Mouse (Mus musculus) CH12.LX (cell line): ENCODE results near the gene Pigt. TPM values are rescaled to one million over a fixed set of nuclear protein-coding genes. Genes with fewer than 3 reads are reported as not detected.

Experiments
- DNase-seq: peaks from one replicate; pipeline ENCODE4 v3.0.0-alpha.2; 2013; ENCODE audit errors: extremely low read depth
- H3K27ac ChIP-seq: 2 replicates; pipeline ENCODE4 v1.5.1; 2012; ENCODE audit warnings: low read depth, mild to moderate bottlenecking, control low read depth, moderate library complexity; ENCODE audit not compliant: insufficient read depth
- H3K27me3 ChIP-seq: replicated peaks from 2 replicates; pipeline ENCODE3; 2012; ENCODE audit warnings: inconsistent platforms
- H3K36me3 ChIP-seq, 2 experiments: replicated peaks in 1 of 2; 2 replicates each; pipeline versions ENCODE3 to v1.6.1; 2012; ENCODE audit warnings: inconsistent platforms in 1 of 2, low read length in 1 of 2, mild to moderate bottlenecking in 1 of 2, mixed read lengths in 1 of 2, moderate library complexity in 1 of 2; ENCODE audit not compliant: control insufficient read depth in 1 of 2, insufficient read depth in 1 of 2
- H3K4me1 ChIP-seq, 2 experiments: 2 replicates each; pipeline ENCODE4 v1.6.1; 2012; ENCODE audit warnings: inconsistent platforms in 1 of 2, moderate library complexity in 1 of 2; ENCODE audit not compliant: insufficient read depth in 2 of 2, control insufficient read depth in 1 of 2
- H3K4me2 ChIP-seq: 2 replicates; pipeline ENCODE4 v1.6.1; 2012; ENCODE audit warnings: low read depth, mild to moderate bottlenecking, control low read depth; ENCODE audit not compliant: poor library complexity, insufficient read depth, severe bottlenecking
- H3K4me3 ChIP-seq, 3 experiments: fragments of 150-350 bp in 1 of 3; sonication (generic) in 1 of 3; replicated peaks in 1 of 3; 2 replicates each; pipeline versions ENCODE3 to v1.5.1; 2011 to 2012; ENCODE audit warnings: low read depth in 2 of 3, low read length in 2 of 3, mild to moderate bottlenecking in 2 of 3, moderate library complexity in 2 of 3, control low read depth in 1 of 3, improper control_type of control experiment in 1 of 3, inconsistent platforms in 1 of 3, mixed read lengths in 1 of 3; ENCODE audit not compliant: poor library complexity in 1 of 3
- H3K79me2 ChIP-seq: replicated peaks from 2 replicates; pipeline ENCODE4 v1.6.1; 2012; ENCODE audit warnings: mild to moderate bottlenecking, moderate library complexity; ENCODE audit not compliant: control insufficient read depth, poor library complexity, insufficient read depth, severe bottlenecking; ENCODE audit errors: extremely low read depth
- H3K9ac ChIP-seq: 2 replicates; pipeline ENCODE4 v1.6.1; 2012; ENCODE audit warnings: low read depth, mild to moderate bottlenecking, control low read depth, moderate library complexity; ENCODE audit not compliant: insufficient read depth
- H3K9me3 ChIP-seq: replicated peaks from 2 replicates; pipeline ENCODE3; 2012; ENCODE audit warnings: low read length, inconsistent platforms, mixed read lengths
- CTCF ChIP-seq, 2 experiments: IDR thresholded peaks in 1 of 2; conservative IDR thresholded peaks in 1 of 2; 2 replicates each; pipeline ENCODE4 v1.5.1; 2011 to 2012; ENCODE audit warnings: low read depth in 2 of 2, low read length in 2 of 2, improper control_type of control experiment in 1 of 2, inconsistent platforms in 1 of 2, mild to moderate bottlenecking in 1 of 2, moderate library complexity in 1 of 2
- JUN ChIP-seq: IDR thresholded peaks from 2 replicates; pipeline ENCODE4 v1.6.1; 2011; ENCODE audit warnings: low read depth, mild to moderate bottlenecking, low read length, improper control_type of control experiment, moderate library complexity; ENCODE audit not compliant: insufficient read depth
- MAX ChIP-seq: IDR thresholded peaks from 2 replicates; pipeline ENCODE4 v1.6.1; 2011; ENCODE audit warnings: low read length, improper control_type of control experiment
- MXI1 ChIP-seq: IDR thresholded peaks from 2 replicates; pipeline ENCODE4 v1.6.1; 2011; ENCODE audit warnings: mild to moderate bottlenecking, low read depth, low read length, improper control_type of control experiment
- MYC ChIP-seq: IDR thresholded peaks from 2 replicates; pipeline ENCODE4 v1.6.1; 2011; ENCODE audit warnings: low read depth, mild to moderate bottlenecking, improper control_type of control experiment, low read length
- POLR2AphosphoS2 ChIP-seq: IDR thresholded peaks from 2 replicates; pipeline ENCODE4 v1.6.1; 2011; ENCODE audit warnings: low read depth, low read length, improper control_type of control experiment
- USF2 ChIP-seq: conservative IDR thresholded peaks from 2 replicates; pipeline ENCODE4 v1.6.1; 2011; ENCODE audit warnings: low read depth, low read length, improper control_type of control experiment
- dilution Hi-C: fragments of 300-500 bp; cut with MboI; formaldehyde crosslinking; loops from 2 replicates; pipeline ENCODE4 v1.14.3; 2020; ENCODE audit warnings: low sequenced_read_pairs; ENCODE audit not compliant: extremely low pct_unique_long_range_greater_than_20kb, extremely low pct_ligation_motif_present
- in situ Hi-C: fragments of 300-500 bp; cut with MboI; formaldehyde crosslinking; loops from 3 replicates; pipeline ENCODE4 v1.14.3; 2019; ENCODE audit warnings: low sequenced_read_pairs, low pct_ligation_motif_present, low pct_unique_long_range_greater_than_20kb, mixed read lengths
- polyA plus RNA-seq: library from polyadenylated mRNA; unstranded; fragments of >175 nt; gene quantifications from 2 replicates; pipeline ENCODE4 v1.2.1, GENCODE M21; 2012; ENCODE audit warnings: low read depth; ENCODE audit not compliant: insufficient read length
- total RNA-seq, 2 experiments: library from RNA; depleted of rRNA; stranded (reverse); fragments of 300-350 nt in 1 of 2; fragments of >200 nt in 1 of 2; gene quantifications; 2 replicates each; pipeline ENCODE4 v1.2.3; 2012 to 2014

Gene Pigt
- total and polyA plus RNA-seq, 3 experiments = 14.0 to 91.8 (median 39.2) TPM

DNA sequence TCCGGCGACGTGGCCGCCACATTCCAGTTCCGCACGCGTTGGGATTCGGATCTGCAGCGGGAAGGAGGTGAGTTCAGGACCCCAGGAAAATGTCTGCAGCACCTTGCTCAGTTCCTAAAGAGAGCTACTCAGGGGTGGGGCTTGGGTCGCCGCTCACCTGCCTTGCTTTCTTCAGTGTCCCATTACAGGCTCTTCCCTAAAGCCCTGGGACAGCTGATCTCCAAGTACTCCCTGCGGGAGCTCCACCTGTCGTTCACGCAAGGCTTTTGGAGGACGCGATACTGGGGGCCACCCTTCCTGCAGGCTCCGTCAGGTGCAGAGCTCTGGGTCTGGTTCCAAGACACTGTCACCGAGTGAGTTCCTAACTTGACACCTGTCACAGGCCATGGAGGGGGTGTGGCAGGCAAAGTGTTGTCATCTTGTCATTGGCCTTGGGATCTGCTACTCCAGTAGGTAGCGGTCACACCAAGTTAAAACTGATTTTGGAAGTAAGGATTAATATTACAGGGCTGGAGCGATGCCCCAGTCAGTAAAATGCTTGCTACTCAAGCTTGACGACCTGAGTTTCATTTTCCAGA, 460 bp downstream of the Pigt start:
- peak overlapping the region; percentile 41; the same call in 1 of the 2 replicates for H3K27ac ChIP-seq
- peaks cover 33 to 40% of the 10 kb centered on the region in 2 experiments for H3K36me3 ChIP-seq
- H3K79me2 ChIP-seq = peaks cover 4% of the 10 kb centered on the region
- no peaks in the 10 kb centered on the region for H3K27me3 ChIP-seq
- in situ Hi-C loops (no loop called here), dilution Hi-C loops (no loop called here)
- DNase-seq = no peak
- H3K4me2 ChIP-seq = peak overlapping the region; percentile 72
- no peaks in the 10 kb centered on the region for H3K9me3 ChIP-seq
- peaks cover 8 to 32% of the 10 kb centered on the region in 2 experiments for H3K4me1 ChIP-seq
- H3K4me3 ChIP-seq = peak overlapping the region; percentile 79 to 94 (median 93)
- no peak for TF ChIP-seq MXI1
- peak overlapping the region; percentile 72 for H3K9ac ChIP-seq

DNA sequence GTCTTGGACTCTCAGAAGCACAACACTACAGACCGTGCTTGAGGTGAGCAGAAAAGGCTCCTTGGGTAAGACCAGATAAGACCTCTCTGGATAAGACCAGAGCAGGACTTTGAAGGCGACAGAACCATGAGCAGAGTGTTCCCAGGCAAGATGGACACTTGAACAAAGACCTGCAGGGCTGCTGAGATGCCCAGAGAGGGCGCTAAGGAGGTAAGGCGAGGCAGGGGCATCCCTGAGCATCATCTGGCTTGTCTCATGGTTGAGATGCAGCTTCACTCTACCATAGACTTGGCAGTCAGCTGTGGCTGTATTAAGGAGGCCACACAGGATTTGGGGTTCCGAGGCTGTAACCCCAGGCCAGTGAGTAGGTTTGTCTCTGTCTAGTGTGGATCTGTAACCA, 2.0 kb downstream of the Pigt start:
- peaks cover 8 to 27% of the 10 kb centered on the region in 2 experiments for H3K4me1 ChIP-seq
- dilution Hi-C loops (no loop called here), in situ Hi-C loops (no loop called here)
- H3K4me2 ChIP-seq = no peak overlapping the region
- H3K79me2 ChIP-seq = peaks cover 4% of the 10 kb centered on the region
- DNase-seq = no peak
- H3K9ac ChIP-seq = no peak overlapping the region
- peaks cover 8% of the 10 kb centered on the region for H3K9me3 ChIP-seq
- peak in 1 of 2 experiments; percentile 42; a peak in 2 of 4 replicates for TF ChIP-seq CTCF (conservative IDR thresholded peaks at IDR 0.05 in 1 of 2, IDR thresholded peaks at IDR 0.05 in 1 of 2; ENCODE audit: low read depth in 2 of 2, low read length in 2 of 2)
- TF ChIP-seq JUN = no peak
- H3K4me3 ChIP-seq = no peak overlapping the region
- no peaks in the 10 kb centered on the region for H3K27me3 ChIP-seq
- H3K36me3 ChIP-seq = peaks cover 45 to 55% of the 10 kb centered on the region in 2 experiments
- no peak overlapping the region for H3K27ac ChIP-seq

DNA sequence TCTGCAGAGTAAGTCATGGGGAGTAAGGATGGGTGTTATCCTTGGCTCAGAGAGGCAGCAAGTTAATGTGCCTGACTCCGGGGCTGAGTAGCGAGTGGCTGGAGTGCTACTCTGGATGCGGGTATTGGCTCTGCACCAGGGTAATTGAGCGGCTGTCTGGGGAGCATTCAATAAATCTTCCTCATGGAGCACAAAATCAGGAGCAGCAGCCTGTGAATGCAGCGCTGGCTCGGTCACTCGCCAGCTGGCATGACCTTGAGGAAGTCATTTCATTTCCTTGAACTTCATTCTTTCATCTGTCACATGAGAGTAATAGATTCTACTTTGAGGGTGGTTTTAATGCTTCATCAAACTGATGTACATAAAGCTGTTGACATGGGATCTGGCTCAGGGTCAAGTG, 3.2 kb downstream of the Pigt start:
- H3K9ac ChIP-seq = no peak overlapping the region
- no peak overlapping the region for H3K27ac ChIP-seq
- no peak overlapping the region for H3K4me2 ChIP-seq
- dilution Hi-C loops = no loop called here
- DNase-seq = no peak
- in situ Hi-C loops = no loop called here
- H3K9me3 ChIP-seq = peaks cover 15% of the 10 kb centered on the region
- H3K36me3 ChIP-seq = peaks cover 54 to 67% of the 10 kb centered on the region in 2 experiments
- peaks cover 8 to 27% of the 10 kb centered on the region in 2 experiments for H3K4me1 ChIP-seq
- H3K4me3 ChIP-seq = no peak overlapping the region
- H3K27me3 ChIP-seq = no peaks in the 10 kb centered on the region
- no peak for TF ChIP-seq POLR2AphosphoS2
- no peak for TF ChIP-seq MAX
- TF ChIP-seq MYC = no peak
- TF ChIP-seq USF2 = no peak
- H3K79me2 ChIP-seq = peaks cover 4% of the 10 kb centered on the region
